Mouse (Mus musculus) neural tube, embryonic 14.5 days (tissue): Measurements from ENCODE around the gene Babam1. TPM values are rescaled to one million over a fixed set of nuclear protein-coding genes. Genes with fewer than 3 reads are reported as not detected.
"Not testable (repeated sequence)": the region's sequence is repeated elsewhere in the genome, so short reads cannot be mapped to it uniquely, and the experiment has no call there.

Experiments
- ATAC-seq: fragments of 200-750 bp; cut with Nextera tagmentation; 2 replicates; pipeline ENCODE4 v1.8.0; 2017; ENCODE audit warnings: low read depth, mild to moderate bottlenecking, moderate TSS enrichment, moderate library complexity
- H3K27ac ChIP-seq: fragments of 300-500 bp; sonication (generic); 2 replicates; pipeline ENCODE4 v1.5.1; 2014; ENCODE audit warnings: low read depth, mild to moderate bottlenecking, control low read depth, low read length, moderate library complexity, mixed read lengths
- H3K27me3 ChIP-seq: fragments of 300-500 bp; sonication (generic); 2 replicates; pipeline ENCODE4 v1.6.1; 2014; ENCODE audit warnings: low read length; ENCODE audit not compliant: control insufficient read depth, insufficient read depth
- H3K36me3 ChIP-seq: fragments of 300-500 bp; sonication (generic); 2 replicates; pipeline ENCODE4 v1.6.1; 2014; ENCODE audit warnings: low read length, mixed read lengths; ENCODE audit not compliant: control insufficient read depth, insufficient read depth
- H3K4me1 ChIP-seq: fragments of 300-500 bp; sonication (generic); 2 replicates; pipeline ENCODE4 v1.6.1; 2014; ENCODE audit warnings: low read length; ENCODE audit not compliant: control insufficient read depth, insufficient read depth
- H3K4me2 ChIP-seq: fragments of 300-500 bp; sonication (generic); 2 replicates; pipeline ENCODE4 v1.6.1; 2014; ENCODE audit warnings: mild to moderate bottlenecking, low read depth, low read length, control low read depth
- H3K4me3 ChIP-seq: fragments of 300-500 bp; sonication (generic); 2 replicates; pipeline ENCODE4 v1.5.1; 2014; ENCODE audit warnings: low read depth, low read length, control low read depth, mixed read lengths
- H3K9ac ChIP-seq: fragments of 300-500 bp; sonication (generic); replicated peaks from 2 replicates; pipeline ENCODE4 v1.6.1; 2014; ENCODE audit warnings: low read depth, mild to moderate bottlenecking, control low read depth, low read length, mixed read lengths
- H3K9me3 ChIP-seq: fragments of 300-500 bp; sonication (generic); 2 replicates; pipeline ENCODE4 v1.6.1; 2016; ENCODE audit warnings: low read length; ENCODE audit not compliant: control insufficient read depth
- WGBS: fragments of 180-500 bp; shearing (Covaris S2); extraction: QIAGEN DNeasy Blood & Tissue Kit; methylation state at CpG from one replicate; pipeline ENCODE4 v1.1.7; 2014; 5-methylcytosine and 5-hydroxymethylcytosine counted together
- polyA plus RNA-seq: library from polyadenylated mRNA; unstranded; fragments of >200 nt; fragmentation: Nextera tagmentation; extraction: Ambion mirVana; gene quantifications from 2 replicates; pipeline ENCODE4 v1.2.1, GENCODE M21; 2014

Gene Babam1
- polyA plus RNA-seq, 1 experiment from 2014 or later = 96.5 TPM

GRCm38 (mm10) chr8:71411535-71412273, 15.0 kb downstream of the Babam1 start:
- H3K27me3 ChIP-seq = no peaks in the 10 kb centered on the region

GRCm38 (mm10) chr8:71422121-71422520, 25.5 kb downstream of the Babam1 start:
- no peak overlapping the region for H3K4me3 ChIP-seq
- no peaks in the 10 kb centered on the region for H3K4me1 ChIP-seq
- H3K9ac ChIP-seq = no peak overlapping the region
- H3K27me3 ChIP-seq = no peaks in the 10 kb centered on the region
- H3K4me2 ChIP-seq = no peak overlapping the region
- H3K9me3 ChIP-seq = no peaks in the 10 kb centered on the region
- no peak for ATAC-seq
- H3K36me3 ChIP-seq = no peaks in the 10 kb centered on the region
- H3K27ac ChIP-seq = no peak overlapping the region

More at GRCm38 (mm10) chr8:71411535-71412273, 15.0 kb downstream of the Babam1 start:
- Histone ChIP-seq H3K4me2 (no peak overlapping the region), H3K27ac (no peak overlapping the region), H3K9me3 (no peaks in the 10 kb centered on the region), H3K36me3 (no peaks in the 10 kb centered on the region), H3K9ac (no peak overlapping the region), H3K4me1 (no peaks in the 10 kb centered on the region), H3K4me3 (no peak overlapping the region)
- ATAC-seq = no peak
- 57% methylated on average over 11 of the region's 11 CpGs for WGBS

- not testable (repeated sequence) for H3K27me3 ChIP-seq, H3K4me1 ChIP-seq, H3K36me3 ChIP-seq, ATAC-seq, H3K9ac ChIP-seq, H3K4me3 ChIP-seq, H3K4me2 ChIP-seq, H3K9me3 ChIP-seq, H3K27ac ChIP-seq
- 81% methylated on average over 1 of the region's 1 CpGs for WGBS
These were observed 36.3 kb downstream of the Babam1 start for GRCm38 (mm10) chr8:71432935-71433334.

- H3K4me3 ChIP-seq = no peak overlapping the region
- no peak overlapping the region for H3K27ac ChIP-seq
- WGBS = 43% methylated on average over 3 of the region's 3 CpGs
- no peaks in the 10 kb centered on the region for H3K36me3 ChIP-seq
- H3K9ac ChIP-seq = no peak overlapping the region
- no peak overlapping the region for H3K4me2 ChIP-seq
- no peaks in the 10 kb centered on the region for H3K27me3 ChIP-seq
- H3K4me1 ChIP-seq = no peaks in the 10 kb centered on the region
- no peak for ATAC-seq
- H3K9me3 ChIP-seq = no peaks in the 10 kb centered on the region
These were observed 40.4 kb downstream of the Babam1 start for GRCm38 (mm10) chr8:71437041-71437440.

GRCm38 (mm10) chr8:71441404-71441803, 44.7 kb downstream of the Babam1 start:
- Histone ChIP-seq H3K4me1 (no peaks in the 10 kb centered on the region), H3K9me3 (no peaks in the 10 kb centered on the region), H3K4me3 (no peak overlapping the region), H3K4me2 (no peak overlapping the region), H3K27ac (no peak overlapping the region), H3K27me3 (no peaks in the 10 kb centered on the region), H3K36me3 (no peaks in the 10 kb centered on the region), H3K9ac (no peak overlapping the region)
- peak; percentile 56; the same call in 1 of the 2 replicates for ATAC-seq
- WGBS = under 1% methylated on average over 7 of the region's 7 CpGs

GRCm38 (mm10) chr8:71445096-71445495, 48.4 kb downstream of the Babam1 start:
- no peak overlapping the region for H3K4me3 ChIP-seq
- no peak for ATAC-seq
- H3K4me2 ChIP-seq = no peak overlapping the region
- no peaks in the 10 kb centered on the region for H3K9me3 ChIP-seq
- WGBS = 90% methylated on average over 7 of the region's 7 CpGs
- H3K9ac ChIP-seq = no peak overlapping the region
- H3K27me3 ChIP-seq = no peaks in the 10 kb centered on the region
- H3K4me1 ChIP-seq = no peaks in the 10 kb centered on the region
- no peaks in the 10 kb centered on the region for H3K36me3 ChIP-seq
- H3K27ac ChIP-seq = no peak overlapping the region

GRCm38 (mm10) chr8:71451337-71451736, 54.7 kb downstream of the Babam1 start:
- no peak overlapping the region for H3K4me3 ChIP-seq
- no peaks in the 10 kb centered on the region for H3K4me1 ChIP-seq
- H3K4me2 ChIP-seq = no peak overlapping the region
- H3K27me3 ChIP-seq = no peaks in the 10 kb centered on the region
- H3K9ac ChIP-seq = no peak overlapping the region
- no peaks in the 10 kb centered on the region for H3K36me3 ChIP-seq
- H3K27ac ChIP-seq = no peak overlapping the region
- WGBS = 69% methylated on average over 4 of the region's 4 CpGs
- ATAC-seq = no peak
- no peaks in the 10 kb centered on the region for H3K9me3 ChIP-seq

- no peak overlapping the region for H3K4me2 ChIP-seq
- no peak overlapping the region for H3K9ac ChIP-seq
- no peak for ATAC-seq
- 40% methylated on average over 11 of the region's 11 CpGs for WGBS
- no peak overlapping the region for H3K4me3 ChIP-seq
- H3K36me3 ChIP-seq = no peaks in the 10 kb centered on the region
- no peaks in the 10 kb centered on the region for H3K9me3 ChIP-seq
- no peak overlapping the region for H3K27ac ChIP-seq
- no peaks in the 10 kb centered on the region for H3K27me3 ChIP-seq
- H3K4me1 ChIP-seq = no peaks in the 10 kb centered on the region
These were observed 55.1 kb downstream of the Babam1 start for GRCm38 (mm10) chr8:71451777-71452176.

GRCm38 (mm10) chr8:71452669-71453068, 56.0 kb downstream of the Babam1 start:
- Histone ChIP-seq H3K9me3 (no peaks in the 10 kb centered on the region), H3K9ac (no peak overlapping the region), H3K4me1 (no peaks in the 10 kb centered on the region), H3K4me2 (no peak overlapping the region), H3K27me3 (no peaks in the 10 kb centered on the region), H3K27ac (no peak overlapping the region), H3K4me3 (no peak overlapping the region), H3K36me3 (peaks cover 4% of the 10 kb centered on the region; the same call in 1 of the 2 replicates)
- ATAC-seq = no peak
- 86% methylated on average over 2 of the region's 2 CpGs for WGBS
